Mouse (Mus musculus) embryonic facial prominence, embryonic 10.5 days (tissue): Measurements from ENCODE around the gene Rbpj. TPM values are rescaled to one million over a fixed set of nuclear protein-coding genes. Genes with fewer than 3 reads are reported as not detected.

Experiments used
- polyA plus RNA-seq: library from polyadenylated mRNA; unstranded; fragments of >200 nt; fragmentation: Nextera tagmentation; extraction: Ambion mirVana; gene quantifications from 2 replicates; pipeline ENCODE4 v1.2.1, GENCODE M21; 2016

Rbpj gene
- polyA plus RNA-seq, 1 experiment from 2014 or later, result 44.9 TPM

Other genes starting within 250 kb of the Rbpj start
- gene Smim20, start 199.1 kb upstream of the Rbpj start, polyA plus RNA-seq, result 53.2 and 57.7 TPM in 2 replicates
- 0.45 TPM in 2 replicates for gene Cckar, start 241.6 kb downstream of the Rbpj start, polyA plus RNA-seq